Mouse (Mus musculus): Measurements from ENCODE around the gene Maz.

DNA sequence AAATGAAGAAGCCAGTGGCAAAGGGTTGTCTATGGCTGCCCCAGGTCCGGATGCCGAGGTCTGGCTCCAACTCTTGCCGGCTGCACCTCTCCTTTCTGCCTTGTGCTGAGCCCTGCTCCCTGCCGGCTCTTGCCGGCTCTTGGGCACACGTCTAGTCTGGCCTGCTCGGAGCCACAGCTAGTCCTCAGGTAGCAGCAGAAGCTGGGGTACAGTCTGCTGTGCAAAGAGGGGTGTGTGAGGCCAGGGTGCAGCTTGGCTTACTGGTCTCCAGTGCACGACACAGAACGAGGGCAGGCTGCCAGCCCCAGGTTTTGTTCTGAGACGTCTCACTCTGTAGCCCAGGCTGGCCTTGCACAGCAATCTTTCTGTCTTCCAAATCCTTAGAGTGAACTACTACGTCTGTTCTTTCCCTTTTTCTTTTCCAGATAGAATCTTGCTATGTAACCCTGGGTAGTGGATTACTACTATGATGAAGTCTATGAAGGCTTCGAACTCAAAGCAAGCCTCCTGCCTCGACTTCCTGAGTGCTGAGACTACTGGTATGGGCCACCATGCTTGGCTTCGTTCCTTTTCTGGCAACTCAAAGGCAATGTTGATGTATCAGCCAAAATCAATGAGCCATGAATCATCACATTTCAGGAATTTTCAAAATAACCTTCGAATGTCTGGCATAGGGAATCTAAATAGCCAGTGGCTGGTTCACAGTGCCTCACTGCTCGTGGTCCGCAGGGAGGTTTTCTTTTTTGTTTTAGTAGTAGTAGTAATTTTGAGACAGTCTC, 17.3 kb downstream of the Maz start:
- TF ChIP-seq CTCF (IDR thresholded peaks at IDR 0.05; ENCODE audit: extremely low read depth, insufficient read depth, low read length) (no peak), POLR2A (IDR thresholded peaks at IDR 0.05; ENCODE audit: extremely low read depth, insufficient read depth, low read length) (no peak)

Measured in cortical plate, adult 2 months (tissue).